Mouse (Mus musculus) lung, postnatal 36 days (tissue): ENCODE results near the gene Dctpp1.

Experiments
- DNase-seq: peaks from one replicate; pipeline ENCODE4 v3.0.0; 2022; ENCODE audit warnings: mixed read lengths

Gene Dctpp1

GRCm38 (mm10) chr7:127231376-127231775 is 29.1 kb downstream of the Dctpp1 start:
- no peak for DNase-seq

GRCm38 (mm10) chr7:127228615-127229303 is 31.8 kb downstream of the Dctpp1 start:
- DNase-seq = peak; percentile 88

- no peak for DNase-seq
These were observed 35.1 kb downstream of the Dctpp1 start for GRCm38 (mm10) chr7:127225147-127225995.

- no peak for DNase-seq
These were observed 35.9 kb downstream of the Dctpp1 start for GRCm38 (mm10) chr7:127224616-127225015.

GRCm38 (mm10) chr7:127223515-127224478 is 36.7 kb downstream of the Dctpp1 start:
- DNase-seq = no peak

GRCm38 (mm10) chr7:127223106-127223505 is 37.4 kb downstream of the Dctpp1 start:
- no peak for DNase-seq

GRCm38 (mm10) chr7:127220440-127220839 is 40.1 kb downstream of the Dctpp1 start:
- DNase-seq = no peak

GRCm38 (mm10) chr7:127218670-127219069 is 41.8 kb downstream of the Dctpp1 start:
- DNase-seq = no peak

GRCm38 (mm10) chr7:127217901-127218642 is 42.4 kb downstream of the Dctpp1 start:
- DNase-seq = no peak

GRCm38 (mm10) chr7:127217475-127217874 is 43.0 kb downstream of the Dctpp1 start:
- DNase-seq = no peak

- no peak for DNase-seq
These were observed 44.2 kb downstream of the Dctpp1 start for GRCm38 (mm10) chr7:127216307-127216706.

- DNase-seq = peak; percentile 77
These were observed 45.3 kb downstream of the Dctpp1 start for GRCm38 (mm10) chr7:127214981-127215871.

GRCm38 (mm10) chr7:127214521-127214920 is 46.0 kb downstream of the Dctpp1 start:
- no peak for DNase-seq

- DNase-seq = no peak
These were observed 46.6 kb downstream of the Dctpp1 start for GRCm38 (mm10) chr7:127213930-127214329.

GRCm38 (mm10) chr7:127213485-127213884 is 47.0 kb downstream of the Dctpp1 start:
- DNase-seq = peak; percentile 65

GRCm38 (mm10) chr7:127212432-127213250 is 47.9 kb downstream of the Dctpp1 start:
- no peak for DNase-seq

GRCm38 (mm10) chr7:127211014-127211745 is 49.3 kb downstream of the Dctpp1 start:
- DNase-seq = no peak

- DNase-seq = no peak
These were observed 50.2 kb downstream of the Dctpp1 start for GRCm38 (mm10) chr7:127210266-127210665.

GRCm38 (mm10) chr7:127209851-127210250 is 50.7 kb downstream of the Dctpp1 start:
- no peak for DNase-seq
